Comparison of ENCODE assay signal across 28 mouse cellular contexts in the genomic region with DNA sequence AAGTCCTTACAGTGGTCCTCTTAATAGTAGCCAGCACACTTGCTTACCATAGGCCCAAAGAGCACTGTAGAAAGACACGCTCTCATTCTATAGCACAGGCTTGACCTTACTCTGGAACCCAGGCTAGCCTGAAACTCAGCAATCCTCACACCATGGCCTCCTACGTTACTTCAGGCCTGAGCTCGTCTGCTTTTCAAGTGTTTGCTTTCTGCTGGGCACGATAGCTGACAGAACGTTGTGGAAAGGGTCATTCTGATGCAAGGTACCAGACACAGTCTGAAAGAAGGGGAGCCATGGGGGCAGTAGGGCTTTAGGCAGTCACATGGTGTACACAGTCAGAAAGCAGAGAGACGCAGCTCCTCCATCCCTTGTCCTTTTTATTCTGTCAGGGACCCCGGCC. TPM values are rescaled to one million over a fixed set of nuclear protein-coding genes. Genes with fewer than 3 reads are reported as not detected.
"Had no signal": no experiment of that assay in that cellular context is flagged by ENCODE, and none has a peak within 500 bp of the region (broad histone marks: within the 10 kb centered on the region; RNA-seq: fewer than 3 reads in every experiment).

No protein-coding gene starts in this region.

- H3K27me3 ChIP-seq: embryonic facial prominence, embryonic 12.5 days; embryonic facial prominence, embryonic 13.5 days; embryonic facial prominence, embryonic 15.5 days; forebrain, embryonic 12.5 days; forebrain, embryonic 13.5 days; forebrain, embryonic 15.5 days had no signal

- ATAC-seq: forebrain, embryonic 13.5 days; forebrain, embryonic 14.5 days; forebrain, embryonic 15.5 days; forebrain, embryonic 16.5 days; forebrain, postnatal 0 days had no signal

- H3K4me3 ChIP-seq: embryonic facial prominence, embryonic 10.5 days; embryonic facial prominence, embryonic 12.5 days; embryonic facial prominence, embryonic 13.5 days; embryonic facial prominence, embryonic 15.5 days; erythroblast, embryonic 14.5 days; forebrain, embryonic 10.5 days; forebrain, embryonic 12.5 days; forebrain, embryonic 13.5 days; forebrain, embryonic 15.5 days; gastrocnemius, adult 2 months; heart, adult 2 months had no signal

- DNase-seq: cerebellum, adult 2 months; cerebellum, adult 8-10 months; cerebellum, adult 9-10 months; cerebellum, adult 9-11 months; cerebellum, postnatal 10 days; cerebellum, postnatal 14 days; cerebellum, postnatal 25 days; cerebellum, postnatal 36 days; embryo, embryonic 11 days; forebrain, postnatal 0 days; gastrocnemius, adult 2 months; gastrocnemius, postnatal 10 days; gastrocnemius, postnatal 14 days; gastrocnemius, postnatal 25 days; gastrocnemius, postnatal 36 days; heart, adult 18-20 months; heart, adult 2 months had no signal

- H3K27ac ChIP-seq: embryonic facial prominence, embryonic 10.5 days; embryonic facial prominence, embryonic 12.5 days; embryonic facial prominence, embryonic 13.5 days; embryonic facial prominence, embryonic 15.5 days; forebrain, embryonic 10.5 days; forebrain, embryonic 12.5 days; forebrain, embryonic 13.5 days; forebrain, embryonic 15.5 days; gastrocnemius, adult 2 months; heart, adult 2 months had no signal

- H3K4me2 ChIP-seq: embryonic facial prominence, embryonic 12.5 days; embryonic facial prominence, embryonic 13.5 days; embryonic facial prominence, embryonic 15.5 days; forebrain, embryonic 12.5 days; forebrain, embryonic 13.5 days; forebrain, embryonic 15.5 days had no signal

- H3K9ac ChIP-seq: embryonic facial prominence, embryonic 12.5 days; embryonic facial prominence, embryonic 13.5 days; embryonic facial prominence, embryonic 15.5 days; forebrain, embryonic 12.5 days; forebrain, embryonic 13.5 days; forebrain, embryonic 15.5 days; forebrain, postnatal 0 days had no signal

- H3K9me3 ChIP-seq: embryonic facial prominence, embryonic 10.5 days; embryonic facial prominence, embryonic 12.5 days; embryonic facial prominence, embryonic 13.5 days; embryonic facial prominence, embryonic 15.5 days; forebrain, embryonic 10.5 days; forebrain, embryonic 12.5 days; forebrain, embryonic 13.5 days; forebrain, embryonic 15.5 days had no signal

- H3K4me1 ChIP-seq: embryonic facial prominence, embryonic 10.5 days; embryonic facial prominence, embryonic 12.5 days; embryonic facial prominence, embryonic 13.5 days; embryonic facial prominence, embryonic 15.5 days; forebrain, embryonic 10.5 days; forebrain, embryonic 12.5 days; forebrain, embryonic 13.5 days; forebrain, embryonic 15.5 days had no signal

RNA-seq across cellular contexts. Expression of a gene that starts 37.0 kb away (rescaled TPM):
- polyA plus RNA-seq: erythroblast, embryonic 14.5 days had no signal
